Mouse (Mus musculus): ENCODE data around the gene Cript.

DNA sequence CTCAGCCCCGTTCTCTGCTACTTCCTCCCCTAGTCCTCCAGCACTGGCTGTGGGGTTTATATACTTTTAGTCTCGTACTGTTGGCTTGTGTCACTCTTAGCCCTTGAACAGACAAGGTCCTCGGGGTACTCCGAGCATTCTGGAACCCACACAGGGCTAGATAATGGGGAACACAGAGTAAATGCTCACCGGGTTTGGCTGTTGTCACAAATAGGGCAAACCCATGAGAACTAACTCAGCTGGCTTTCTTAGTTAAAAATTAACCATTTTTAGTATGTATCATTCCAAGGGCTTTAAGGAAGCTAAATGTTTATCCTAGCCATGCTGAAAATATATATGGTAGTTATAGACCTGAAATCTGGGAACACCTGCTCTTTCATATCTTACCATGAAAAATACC, 5.7 kb upstream of the Cript start:
- no peak for TF ChIP-seq CTCF (IDR thresholded peaks at IDR 0.05 in 2 of 3, conservative IDR thresholded peaks at IDR 0.05 in 1 of 3; ENCODE audit: control insufficient read depth in 1 of 3, insufficient read depth in 1 of 3, low read depth in 2 of 3, low read length in 3 of 3, poor library complexity in 1 of 3, severe bottlenecking in 1 of 3)
- TF ChIP-seq POLR2AphosphoS5 (IDR thresholded peaks at IDR 0.05; ENCODE audit: borderline replicate concordance, low read depth, low read length), result no peak
- no peak for TF ChIP-seq EP300 (IDR thresholded peaks at IDR 0.05; ENCODE audit: low read depth in 1 of 2, low read length in 2 of 2)
- no peak for TF ChIP-seq MEF2A (IDR thresholded peaks at IDR 0.05; ENCODE audit: extremely low read depth, insufficient replicate concordance, low read depth, low read length, poor library complexity, severe bottlenecking)
- TF ChIP-seq MXI1 (IDR thresholded peaks at IDR 0.05; ENCODE audit: low read depth, low read length), result no peak
- TF ChIP-seq SMC3 (IDR thresholded peaks at IDR 0.05; ENCODE audit: low read depth, low read length), result no peak
- TF ChIP-seq CHD1 (IDR thresholded peaks at IDR 0.05; ENCODE audit: low read depth, low read length), result no peak
